Mouse (Mus musculus): ENCODE data around the gene Ivns1abp. TPM values are rescaled to one million over a fixed set of nuclear protein-coding genes. Genes with fewer than 3 reads are reported as not detected.
A peak's percentile ranks its signal among the peaks of the same experiment; 100 is the strongest.
"Not testable (repeated sequence)": the region's sequence is repeated elsewhere in the genome, so short reads cannot be mapped to it uniquely, and the experiment has no call there.

The Ivns1abp gene
- total and polyA plus RNA-seq, 3 experiments = 182 to 1,435 (median 899) TPM

- Histone ChIP-seq H3K9me3 (replicated peaks) (no peaks in the 10 kb centered on the region), H3K27me3 (ENCODE audit: insufficient read depth, low read length) (no peaks in the 10 kb centered on the region), H3K36me3 (replicated peaks) (peaks cover 18% of the 10 kb centered on the region), H3K4me1 (ENCODE audit: insufficient read depth, low read depth, low read length) (peaks cover 55% of the 10 kb centered on the region), H3K4me3 (ENCODE audit: low read depth, low read length) (peak overlapping the region; percentile 86)
- no peak; the same call in 1 of the 2 replicates for TF ChIP-seq POLR2AphosphoS5 (IDR thresholded peaks at IDR 0.05; ENCODE audit: insufficient replicate concordance, low read depth, low read length)
- TF ChIP-seq GATA2 (IDR thresholded peaks at IDR 0.05; ENCODE audit: borderline replicate concordance, low read depth, low read length) = no peak
- no peak for TF ChIP-seq TAL1 (conservative IDR thresholded peaks at IDR 0.05; ENCODE audit: low read depth, low read length)
- no peak for TF ChIP-seq GATA1 (IDR thresholded peaks at IDR 0.05; ENCODE audit: borderline replicate concordance, low read length)
- peak; percentile 9; the same call in 1 of the 2 replicates for ATAC-seq (ENCODE audit: extremely low read depth, insufficient number of reproducible peaks, low FRiP score, poor library complexity, severe bottlenecking)
- peak; percentile 75 for DNase-seq (ENCODE audit: low spot score)
Observed at GRCm38 (mm10) chr1:151343571-151344282, 550 bp upstream of the Ivns1abp start.

- Histone ChIP-seq H3K27me3 (ENCODE audit: insufficient read depth, low read length) (no peaks in the 10 kb centered on the region), H3K36me3 (replicated peaks) (peaks cover 26% of the 10 kb centered on the region), H3K4me3 (ENCODE audit: low read depth, low read length) (peak overlapping the region; percentile 86), H3K9me3 (replicated peaks) (no peaks in the 10 kb centered on the region), H3K4me1 (ENCODE audit: insufficient read depth, low read depth, low read length) (peaks cover 55% of the 10 kb centered on the region)
- TF ChIP-seq TAL1 (conservative IDR thresholded peaks at IDR 0.05; ENCODE audit: low read depth, low read length) (no peak), POLR2AphosphoS5 (IDR thresholded peaks at IDR 0.05; ENCODE audit: insufficient replicate concordance, low read depth, low read length) (no peak), CTCF (IDR thresholded peaks at IDR 0.05; ENCODE audit: low read depth, low read length) (no peak), GATA2 (IDR thresholded peaks at IDR 0.05; ENCODE audit: borderline replicate concordance, low read depth, low read length) (no peak), GATA1 (IDR thresholded peaks at IDR 0.05; ENCODE audit: borderline replicate concordance, low read length) (no peak)
- ATAC-seq (ENCODE audit: extremely low read depth, insufficient number of reproducible peaks, low FRiP score, poor library complexity, severe bottlenecking) (peak; percentile 32; the same call in 1 of the 2 replicates), DNase-seq (ENCODE audit: low spot score) (peak; percentile 98)
Observed at GRCm38 (mm10) chr1:151345109-151345862, 1.0 kb downstream of the Ivns1abp start.

DNA sequence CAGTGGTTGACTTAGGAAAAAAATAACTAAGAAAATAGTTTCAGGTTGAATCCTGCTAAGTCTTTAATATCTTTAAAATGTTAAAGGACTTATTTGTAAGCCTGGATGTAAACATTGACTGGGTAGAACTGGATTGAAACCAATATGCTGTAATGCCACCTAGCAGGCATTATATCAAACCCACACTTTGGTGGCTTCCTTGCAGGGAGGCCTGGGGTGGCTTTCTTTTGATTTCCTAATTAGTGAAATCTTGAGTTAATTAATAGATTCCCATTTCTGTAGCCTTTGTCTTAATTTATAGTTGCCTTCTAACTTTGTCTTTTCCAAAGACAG is 1.6 kb downstream of the Ivns1abp start:
- TF ChIP-seq GATA2 (IDR thresholded peaks at IDR 0.05; ENCODE audit: borderline replicate concordance, low read depth, low read length) (no peak), GATA1 (IDR thresholded peaks at IDR 0.05; ENCODE audit: borderline replicate concordance, low read length) (no peak), CTCF (IDR thresholded peaks at IDR 0.05; ENCODE audit: low read depth, low read length) (no peak), TAL1 (conservative IDR thresholded peaks at IDR 0.05; ENCODE audit: low read depth, low read length) (no peak), POLR2AphosphoS5 (IDR thresholded peaks at IDR 0.05; ENCODE audit: insufficient replicate concordance, low read depth, low read length) (no peak)
- DNase-seq (ENCODE audit: low spot score) = no peak
- Histone ChIP-seq H3K4me3 (ENCODE audit: low read depth, low read length) (peak overlapping the region; percentile 86), H3K4me1 (ENCODE audit: insufficient read depth, low read depth, low read length) (peaks cover 59% of the 10 kb centered on the region), H3K27me3 (ENCODE audit: insufficient read depth, low read length) (no peaks in the 10 kb centered on the region), H3K9me3 (replicated peaks) (no peaks in the 10 kb centered on the region), H3K36me3 (replicated peaks) (peaks cover 32% of the 10 kb centered on the region)
- ATAC-seq (ENCODE audit: extremely low read depth, insufficient number of reproducible peaks, low FRiP score, poor library complexity, severe bottlenecking) = no peak

DNA sequence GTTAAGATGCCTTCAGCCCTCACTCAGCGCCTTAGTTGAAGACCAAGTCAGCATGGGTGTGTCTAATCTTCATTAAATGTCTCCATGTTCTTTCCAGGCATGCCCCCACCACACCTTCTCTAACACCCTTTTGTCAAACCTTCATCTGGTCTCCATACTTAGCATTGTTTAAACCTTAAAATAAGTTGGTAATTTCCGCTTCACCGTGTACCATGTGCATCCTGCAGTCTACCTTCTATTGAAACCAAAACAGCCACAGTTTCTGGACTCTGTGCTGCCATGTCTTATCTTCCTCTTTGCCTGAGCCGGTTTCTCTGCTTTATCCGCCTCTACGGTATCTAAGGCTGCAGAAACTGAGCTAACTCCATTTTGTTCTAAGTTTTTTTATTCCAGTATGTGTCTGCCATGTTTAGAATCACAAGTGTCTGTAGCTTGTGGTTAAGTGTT is 2.4 kb downstream of the Ivns1abp start:
- no peak for ATAC-seq (ENCODE audit: extremely low read depth, insufficient number of reproducible peaks, low FRiP score, poor library complexity, severe bottlenecking)
- TF ChIP-seq CTCF (IDR thresholded peaks at IDR 0.05; ENCODE audit: low read depth, low read length) (no peak), TAL1 (conservative IDR thresholded peaks at IDR 0.05; ENCODE audit: low read depth, low read length) (no peak), POLR2AphosphoS5 (IDR thresholded peaks at IDR 0.05; ENCODE audit: insufficient replicate concordance, low read depth, low read length) (no peak), GATA1 (IDR thresholded peaks at IDR 0.05; ENCODE audit: borderline replicate concordance, low read length) (no peak), GATA2 (IDR thresholded peaks at IDR 0.05; ENCODE audit: borderline replicate concordance, low read depth, low read length) (no peak)
- DNase-seq (ENCODE audit: low spot score) = no peak
- H3K4me1 ChIP-seq (ENCODE audit: insufficient read depth, low read depth, low read length) = peaks cover 59% of the 10 kb centered on the region
- no peaks in the 10 kb centered on the region for H3K9me3 ChIP-seq (replicated peaks)
- H3K4me3 ChIP-seq (ENCODE audit: low read depth, low read length) = peak overlapping the region; percentile 86
- H3K36me3 ChIP-seq (replicated peaks) = peaks cover 41% of the 10 kb centered on the region
- no peaks in the 10 kb centered on the region for H3K27me3 ChIP-seq (ENCODE audit: insufficient read depth, low read length)

GRCm38 (mm10) chr1:151348293-151348692 is 4.0 kb downstream of the Ivns1abp start:
- not testable (repeated sequence) for H3K27me3 ChIP-seq (ENCODE audit: insufficient read depth, low read length); ATAC-seq (ENCODE audit: extremely low read depth, insufficient number of reproducible peaks, low FRiP score, poor library complexity, severe bottlenecking); H3K9me3 ChIP-seq (replicated peaks); DNase-seq (ENCODE audit: low spot score); H3K4me3 ChIP-seq (ENCODE audit: low read depth, low read length)
- Histone ChIP-seq H3K4me1 (ENCODE audit: insufficient read depth, low read depth, low read length) (peaks cover 50% of the 10 kb centered on the region), H3K36me3 (replicated peaks) (peaks cover 56% of the 10 kb centered on the region)

GRCm38 (mm10) chr1:151352911-151353310 is 8.6 kb downstream of the Ivns1abp start:
- no peak overlapping the region for H3K4me3 ChIP-seq (ENCODE audit: low read depth, low read length)
- peaks cover 94% of the 10 kb centered on the region for H3K36me3 ChIP-seq (replicated peaks)
- TF ChIP-seq POLR2AphosphoS5 (IDR thresholded peaks at IDR 0.05; ENCODE audit: insufficient replicate concordance, low read depth, low read length) (0 out of 2 replicates have a peak, but pooled peaks have one; percentile 33), GATA1 (IDR thresholded peaks at IDR 0.05; ENCODE audit: borderline replicate concordance, low read length) (no peak), TAL1 (conservative IDR thresholded peaks at IDR 0.05; ENCODE audit: low read depth, low read length) (no peak), CTCF (IDR thresholded peaks at IDR 0.05; ENCODE audit: low read depth, low read length) (peak; percentile 15; the same call in 1 of the 2 replicates)
- peak; percentile 19 for DNase-seq (ENCODE audit: low spot score)
- peaks cover 30% of the 10 kb centered on the region for H3K4me1 ChIP-seq (ENCODE audit: insufficient read depth, low read depth, low read length)
- ATAC-seq (ENCODE audit: extremely low read depth, insufficient number of reproducible peaks, low FRiP score, poor library complexity, severe bottlenecking) = peak; percentile 54
- no peaks in the 10 kb centered on the region for H3K9me3 ChIP-seq (replicated peaks)
- no peaks in the 10 kb centered on the region for H3K27me3 ChIP-seq (ENCODE audit: insufficient read depth, low read length)

Data from G1E (cell line).